Mouse (Mus musculus): Measurements from ENCODE around the gene Rasa2.

DNA sequence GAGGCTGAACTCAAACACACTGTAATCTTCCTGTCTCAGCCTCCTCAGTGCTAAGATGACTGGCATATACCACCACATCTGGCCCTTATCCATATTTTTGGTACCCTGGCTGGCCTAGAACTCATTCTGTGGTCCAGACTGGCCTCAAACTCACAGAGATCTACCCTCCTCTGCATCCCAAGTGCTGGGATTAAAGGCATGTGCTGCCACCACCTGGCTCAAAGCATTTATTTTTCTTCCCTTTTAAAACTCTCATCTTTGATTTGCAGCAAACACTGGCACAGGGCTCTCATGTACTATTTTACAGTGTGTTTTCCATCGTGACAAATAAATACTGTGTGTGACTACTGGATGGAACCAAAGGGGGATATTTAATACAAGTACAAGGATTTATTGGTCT lies 77.3 kb downstream of the Rasa2 start:
- TF ChIP-seq ELF1 (IDR thresholded peaks at IDR 0.05; ENCODE audit: low read depth, low read length) (no peak), GATA1 (IDR thresholded peaks at IDR 0.05; ENCODE audit: low read depth, low read length) (no peak), BHLHE40 (IDR thresholded peaks at IDR 0.05; ENCODE audit: borderline replicate concordance, low read depth, low read length) (no peak), E2F4 (IDR thresholded peaks at IDR 0.05; ENCODE audit: borderline replicate concordance, low read depth, low read length) (no peak), CTCF (IDR thresholded peaks at IDR 0.05 in 2 of 3, conservative IDR thresholded peaks at IDR 0.05 in 1 of 3; ENCODE audit: control insufficient read depth in 1 of 3, insufficient read depth in 1 of 3, low read depth in 2 of 3, low read length in 3 of 3, poor library complexity in 1 of 3, severe bottlenecking in 1 of 3) (peak in 1 of 3 experiments; percentile 23; a peak in 1 of 6 replicates), KAT2A (conservative IDR thresholded peaks at IDR 0.05; ENCODE audit: low read depth, low read length) (no peak), EP300 (IDR thresholded peaks at IDR 0.05; ENCODE audit: low read depth in 1 of 2, low read length in 2 of 2) (no peak), RAD21 (IDR thresholded peaks at IDR 0.05; ENCODE audit: low read depth, low read length) (peak; percentile 7), MAFK (IDR thresholded peaks at IDR 0.05; ENCODE audit: borderline replicate concordance, low read depth, low read length) (no peak), POLR2A (IDR thresholded peaks at IDR 0.05; ENCODE audit: control insufficient read depth in 1 of 2, insufficient read depth in 1 of 2, low read depth in 1 of 2, low read length in 2 of 2, poor library complexity in 1 of 2) (no peak), TBP (IDR thresholded peaks at IDR 0.05; ENCODE audit: low read depth, low read length) (no peak)

Data from MEL (cell line).